Mouse (Mus musculus) brown adipose tissue, adult 24 weeks (tissue): Measurements from ENCODE around the gene Calm2. TPM values are rescaled to one million over a fixed set of nuclear protein-coding genes. Genes with fewer than 3 reads are reported as not detected.

Experiments used
- H3K27ac ChIP-seq: fragments of 200-500 bp; replicated peaks from 2 replicates; pipeline ENCODE4 v1.5.1; 2012; ENCODE audit warnings: low read depth, mild to moderate bottlenecking, low read length
- H3K4me1 ChIP-seq: fragments of 200-500 bp; 2 replicates; pipeline ENCODE4 v1.6.1; 2012; ENCODE audit warnings: low read length, mixed read lengths; ENCODE audit not compliant: control insufficient read depth, insufficient read depth, insufficient read length
- H3K4me3 ChIP-seq: fragments of 200-500 bp; 2 replicates; pipeline ENCODE4 v1.5.1; 2012; ENCODE audit warnings: low read depth, mild to moderate bottlenecking, low read length, moderate library complexity; ENCODE audit not compliant: insufficient read depth
- polyA plus RNA-seq: library from polyadenylated mRNA; stranded (reverse); fragments of >200 nt; gene quantifications from 2 replicates; pipeline ENCODE4 v1.2.4, GENCODE M21; 2012; ENCODE audit not compliant: missing spikeins, insufficient read depth, insufficient read length

Calm2 gene
- polyA plus RNA-seq, 1 experiment: 250 TPM

DNA sequence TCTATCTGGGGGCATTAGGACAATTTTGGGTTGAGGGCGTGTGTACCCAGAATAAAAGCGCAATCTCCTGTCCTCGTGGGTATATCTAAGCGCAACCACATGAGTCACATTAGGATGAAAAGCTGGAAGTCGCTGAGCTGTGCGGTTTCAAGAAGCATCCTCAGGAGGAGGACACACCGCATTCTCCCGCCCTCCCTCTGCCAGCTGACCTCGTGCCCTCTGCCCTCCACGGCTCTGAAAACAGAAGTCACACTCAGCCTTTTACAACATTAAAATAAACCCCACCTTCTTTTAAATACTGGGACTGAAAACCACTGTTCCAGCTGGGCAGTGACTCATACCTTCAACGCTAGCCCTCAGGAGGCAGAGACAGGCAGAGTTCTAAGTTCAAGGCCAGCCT, 49.6 kb downstream of the Calm2 start:
- Histone ChIP-seq H3K4me1 (0 out of 2 replicates have a peak, but pooled peaks cover 5% of the 10 kb centered on the region), H3K27ac (0 out of 2 replicates have a peak overlapping the region, but pooled peaks have one; percentile 0), H3K4me3 (no peak overlapping the region)

DNA sequence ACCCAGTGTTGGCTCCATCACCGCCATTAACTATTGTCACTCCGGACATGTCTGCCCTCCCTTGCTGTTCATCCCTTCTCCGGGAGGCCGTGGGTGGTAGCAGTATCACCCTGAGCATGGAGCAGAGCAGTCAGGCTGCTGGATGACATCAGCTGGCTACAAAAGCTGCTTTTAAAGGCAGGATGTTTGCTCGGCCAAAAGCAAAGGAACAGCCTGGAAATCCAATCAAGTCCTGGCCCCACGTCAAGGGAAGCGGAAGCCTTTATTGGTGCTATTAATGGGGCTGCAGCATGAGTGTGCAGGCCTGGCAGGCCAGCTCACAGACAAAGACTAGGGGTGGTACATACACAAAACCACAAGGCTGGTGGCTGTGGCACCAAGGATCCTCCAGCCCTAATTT, 55.5 kb downstream of the Calm2 start:
- peak overlapping the region; percentile 81 for H3K27ac ChIP-seq
- no peak overlapping the region for H3K4me3 ChIP-seq
- H3K4me1 ChIP-seq: peaks cover 11% of the 10 kb centered on the region

GRCm38 (mm10) chr17:87387068-87387467, 59.7 kb downstream of the Calm2 start:
- no peak overlapping the region for H3K27ac ChIP-seq
- H3K4me3 ChIP-seq: no peak overlapping the region
- peaks cover 12% of the 10 kb centered on the region for H3K4me1 ChIP-seq

- H3K27ac ChIP-seq: 0 out of 2 replicates have a peak overlapping the region, but pooled peaks have one; percentile 15
- peaks cover 12% of the 10 kb centered on the region for H3K4me1 ChIP-seq
- no peak overlapping the region for H3K4me3 ChIP-seq
Observed at GRCm38 (mm10) chr17:87385835-87386234, 60.9 kb downstream of the Calm2 start.

Other genes starting within 250 kb of the Calm2 start
- gene Mcfd2, start 181.0 kb downstream of the Calm2 start, polyA plus RNA-seq: 71.9 and 84.7 TPM in 2 replicates
- 8.9 and 9.5 TPM in 2 replicates for gene Ttc7, start 164.0 kb downstream of the Calm2 start, polyA plus RNA-seq
- not detected in 2 replicates for gene Stpg4, start 19.2 kb downstream of the Calm2 start, polyA plus RNA-seq
- gene Epcam, start 189.0 kb upstream of the Calm2 start, polyA plus RNA-seq: not detected in 2 replicates
- 17.3 and 19.6 TPM in 2 replicates for gene Msh2, start 225.4 kb upstream of the Calm2 start, polyA plus RNA-seq